Mouse (Mus musculus) kidney, postnatal 25 days (tissue): ENCODE results near the gene Hspg2.

Experiments
- DNase-seq, 2 experiments: peaks; one replicate each; pipeline ENCODE4 v3.0.0; 2021; ENCODE audit warnings: mixed read lengths in 2 of 2

Gene Hspg2

DNA sequence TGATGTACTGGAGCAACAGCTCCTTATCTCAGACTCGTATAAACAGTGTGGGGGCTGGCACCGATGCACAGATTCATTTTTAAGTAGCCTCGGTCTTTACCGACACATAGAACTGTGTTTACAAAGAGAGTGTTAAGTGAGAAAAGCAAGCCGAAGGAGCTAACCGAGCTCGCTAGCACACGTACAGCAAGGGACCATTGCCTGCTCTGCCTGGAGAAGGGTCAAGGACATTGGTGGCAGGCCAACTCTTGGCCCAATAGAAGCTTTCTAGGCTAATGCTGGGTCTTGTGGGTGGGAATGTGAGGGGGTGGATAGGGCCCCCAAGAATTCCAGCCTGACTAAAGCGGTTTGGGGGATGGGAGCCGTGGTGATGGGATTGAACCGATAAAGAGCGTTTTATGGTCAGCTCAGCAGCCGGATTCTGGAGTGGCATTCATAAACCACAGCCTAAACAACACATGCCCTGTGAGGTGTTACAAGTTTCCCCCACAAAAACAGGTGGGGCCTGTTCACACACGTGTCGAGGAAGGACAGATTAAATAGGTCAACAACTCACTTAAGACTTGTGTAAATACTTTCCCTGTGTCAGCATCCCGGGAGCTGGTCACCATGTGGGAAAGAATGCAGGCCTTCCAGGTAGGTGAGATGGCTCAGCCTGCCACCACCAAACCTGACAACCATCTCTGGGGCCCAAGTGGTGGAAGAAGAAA, 6.4 kb upstream of the Hspg2 start:
- no peak for DNase-seq

DNA sequence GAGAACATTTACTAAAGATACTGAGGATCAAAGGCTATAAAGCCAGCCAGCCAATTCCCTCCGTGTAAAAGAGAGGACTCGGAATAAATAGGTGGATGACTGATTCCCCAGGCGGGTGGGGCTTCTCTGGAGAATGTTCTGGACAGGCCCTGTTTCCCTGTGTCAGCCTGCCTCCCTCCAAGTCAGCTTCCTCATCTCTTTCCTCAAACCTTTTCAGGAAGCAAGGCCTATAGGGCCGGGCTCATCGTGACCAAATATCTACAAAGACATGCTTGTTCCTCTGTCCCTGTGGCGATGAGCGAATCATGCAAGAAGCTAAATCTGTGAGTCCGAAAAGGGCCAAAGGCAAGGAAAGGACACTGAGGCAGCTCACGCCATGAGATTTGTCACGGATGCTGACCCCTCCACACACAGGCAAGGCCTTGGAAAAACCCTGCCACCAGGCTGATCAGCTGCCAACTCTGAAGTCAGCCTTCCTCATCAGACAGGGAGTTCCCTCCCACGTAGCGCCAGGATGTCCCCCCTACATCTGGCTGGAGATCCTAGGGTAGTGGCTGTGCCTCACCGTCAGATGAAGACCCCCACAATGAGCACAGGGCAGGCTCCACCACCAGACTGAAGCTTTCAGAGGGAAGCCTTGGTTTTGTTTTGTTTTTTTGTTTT, 3.3 kb upstream of the Hspg2 start:
- peak; percentile 55 to 80 for DNase-seq

DNA sequence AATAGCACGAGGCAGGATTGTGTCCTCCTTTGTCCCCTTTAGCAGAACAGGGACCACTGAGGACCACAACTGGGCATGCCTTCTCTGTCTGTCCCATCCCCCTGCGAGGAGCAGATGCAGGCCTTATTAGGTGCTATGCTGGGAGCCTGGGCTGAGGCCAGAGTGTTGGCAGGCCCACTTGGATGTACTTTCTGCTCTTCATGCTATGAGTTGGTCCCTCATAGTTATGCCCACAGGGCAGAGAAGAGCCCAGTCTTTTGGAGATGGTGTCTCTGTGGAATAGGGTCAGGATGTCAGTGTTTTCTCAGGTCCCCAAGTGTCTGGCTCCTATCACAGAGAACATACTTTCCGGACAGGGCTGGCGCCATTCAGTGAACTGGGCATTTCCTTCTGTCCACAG, 1.6 kb upstream of the Hspg2 start:
- DNase-seq: no peak

DNA sequence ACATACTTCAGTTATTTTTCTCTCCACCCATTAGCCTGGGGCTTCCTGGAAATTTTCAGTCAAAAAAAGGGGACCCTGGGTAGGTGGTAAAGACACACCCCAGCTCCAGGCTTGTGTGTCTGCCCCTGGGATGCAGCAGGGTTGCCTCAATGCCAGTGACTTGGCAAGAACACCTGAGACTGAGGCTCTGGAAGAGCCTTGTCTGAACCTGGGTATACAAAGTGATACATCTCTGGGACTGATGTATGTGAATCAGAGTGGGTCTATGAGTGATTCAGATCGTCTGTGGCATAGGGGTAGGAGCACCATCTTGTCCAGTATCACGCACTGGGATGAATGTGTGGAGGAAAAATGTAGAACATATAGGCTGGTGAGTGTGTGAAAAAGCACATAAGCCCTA, 1.0 kb upstream of the Hspg2 start:
- DNase-seq: no peak

DNA sequence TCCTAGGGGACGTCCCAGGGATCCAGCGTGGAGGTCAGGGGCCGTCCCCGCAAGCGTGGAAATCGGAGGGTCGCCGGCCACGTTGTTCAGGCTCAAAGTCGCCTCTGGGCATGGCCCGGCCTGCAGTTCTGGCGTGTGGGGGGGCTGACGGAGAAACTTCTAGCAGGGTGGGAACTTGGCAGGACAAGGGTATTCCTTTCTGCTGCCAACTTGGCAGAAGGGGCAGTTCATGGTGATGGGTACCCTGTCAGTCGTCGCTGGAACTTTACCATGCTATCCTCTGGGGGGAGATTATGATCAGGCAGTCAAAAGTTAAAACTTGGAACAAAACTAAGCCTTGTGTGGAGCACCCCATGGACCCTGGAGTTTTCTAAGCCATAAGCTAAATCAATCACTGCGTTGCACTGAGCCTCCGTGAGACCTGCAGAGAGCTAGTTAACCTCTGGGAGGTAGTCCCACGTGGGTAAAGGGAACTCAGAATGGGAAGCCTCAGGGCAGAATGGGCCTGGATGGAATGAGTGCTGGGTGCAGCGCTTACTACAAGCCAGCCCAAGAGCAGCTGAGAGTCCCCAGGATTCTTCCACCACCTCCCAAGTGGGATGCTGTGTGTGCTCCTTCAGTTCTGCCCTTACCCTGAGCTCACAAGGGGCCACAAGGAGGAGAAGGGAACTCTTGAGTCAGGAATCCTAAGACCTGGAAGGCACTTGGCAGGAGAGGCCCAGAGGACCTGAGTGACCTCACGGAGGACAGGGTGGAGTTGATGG, 694 bp downstream of the Hspg2 start:
- peak; percentile 59 to 73 for DNase-seq

DNA sequence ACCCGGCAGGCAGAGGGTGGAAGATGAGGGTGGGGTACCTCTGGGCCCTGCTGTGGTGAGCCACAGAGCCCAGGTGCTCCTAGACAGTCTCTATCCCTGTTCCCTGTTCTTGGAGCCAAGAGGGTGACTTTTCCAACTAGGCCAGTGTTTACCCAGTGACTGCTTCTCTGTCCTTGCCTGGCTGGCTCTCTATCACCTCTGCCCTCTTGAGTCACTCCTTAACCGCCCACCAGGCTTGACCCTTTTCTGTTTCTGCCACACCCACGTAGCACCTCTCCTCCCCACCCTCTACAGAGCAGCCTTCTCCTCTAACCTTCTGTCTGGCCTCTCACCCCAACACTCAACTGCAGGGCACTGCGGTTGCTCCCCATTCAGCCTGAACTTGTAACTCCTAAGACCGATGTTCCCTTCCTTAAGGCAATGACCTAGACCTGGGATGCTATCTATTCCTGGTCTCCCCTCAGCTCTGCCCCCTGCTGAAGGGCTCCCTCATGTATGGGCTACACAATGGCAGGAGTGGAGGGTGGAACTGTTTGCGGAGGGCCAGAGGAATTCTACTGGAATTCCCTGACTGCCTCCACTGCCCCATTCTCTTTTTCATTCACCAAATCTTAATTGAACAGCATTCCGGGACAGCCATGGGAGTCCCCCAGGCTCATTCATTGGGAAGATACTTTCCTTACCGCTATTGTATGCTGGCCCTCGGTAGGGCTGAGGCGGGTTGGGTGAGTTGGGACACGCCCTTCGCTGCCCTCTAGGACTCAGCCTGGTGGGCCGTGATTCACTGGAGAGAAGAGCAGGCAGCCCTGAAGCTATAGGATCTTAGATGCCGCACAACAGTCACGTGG, 1.5 kb downstream of the Hspg2 start:
- no peak for DNase-seq

DNA sequence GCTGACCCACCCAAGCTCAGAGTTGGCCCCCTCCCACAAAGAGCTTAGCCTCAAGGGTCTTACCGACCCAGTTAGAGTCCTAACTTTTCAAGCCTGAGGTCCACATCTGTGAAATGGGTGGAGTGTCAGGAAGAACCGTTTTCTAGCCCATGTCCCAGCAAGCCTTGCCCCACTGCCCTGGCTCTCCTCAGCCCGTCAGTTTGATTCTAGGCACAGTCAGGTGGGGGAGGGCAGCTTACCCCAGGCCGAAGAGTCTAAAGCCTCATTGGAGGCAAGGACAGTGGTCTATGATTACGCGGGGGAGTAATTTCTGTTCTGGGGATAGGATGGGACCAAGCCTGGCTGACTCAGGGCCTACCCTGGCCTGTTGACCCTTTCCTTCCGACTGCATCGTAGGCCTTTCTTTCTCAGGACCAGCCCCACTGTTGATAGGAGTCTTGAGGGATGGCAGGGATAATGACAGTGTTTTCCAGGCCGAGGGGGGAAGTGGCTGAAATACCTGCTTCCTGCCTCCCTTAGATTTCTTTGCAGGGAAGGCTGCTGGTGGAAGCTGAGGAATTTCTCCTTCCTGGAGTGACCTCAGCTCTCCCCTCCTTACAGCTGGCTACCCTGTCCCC, 2.2 kb downstream of the Hspg2 start:
- DNase-seq: no peak

DNA sequence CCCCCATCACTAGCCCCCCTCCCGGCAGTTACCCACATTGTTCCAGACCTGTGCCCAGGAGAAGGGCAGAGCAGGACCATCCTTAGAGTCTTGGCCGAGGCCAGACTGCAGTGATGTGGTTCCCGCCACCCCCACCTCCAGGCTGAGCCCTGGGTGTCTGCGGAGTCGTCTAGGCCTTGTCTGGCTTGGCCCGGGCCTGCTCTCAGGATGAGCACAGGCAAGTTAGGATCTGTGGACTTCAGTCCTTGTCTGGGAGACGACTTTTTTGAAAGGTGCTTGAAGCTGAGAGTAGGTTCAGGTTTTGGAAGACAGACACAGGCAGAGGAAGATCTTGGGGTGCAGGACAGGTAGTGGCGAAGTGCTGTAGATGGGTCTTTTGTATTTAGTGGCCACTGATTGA, 2.8 kb downstream of the Hspg2 start:
- DNase-seq: no peak

DNA sequence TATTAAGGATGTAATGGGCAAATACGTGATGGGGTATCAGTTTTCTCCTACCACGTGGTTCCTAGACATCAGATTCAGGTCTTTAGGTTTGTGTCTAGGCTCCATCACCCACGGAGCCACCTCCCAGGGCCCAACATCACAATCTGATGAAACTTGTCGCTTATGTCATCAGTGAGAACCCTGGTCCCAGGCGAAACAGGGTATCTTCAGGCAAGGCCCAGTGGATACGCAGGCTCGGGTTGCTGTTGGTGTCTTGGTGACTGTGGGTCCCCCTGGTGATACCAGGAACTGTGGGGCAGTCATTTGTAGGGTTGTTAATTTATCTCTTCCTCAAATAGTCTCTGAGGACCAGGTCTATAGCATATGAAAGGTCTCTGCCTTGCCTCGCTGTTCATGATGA, 4.7 kb downstream of the Hspg2 start:
- no peak for DNase-seq

DNA sequence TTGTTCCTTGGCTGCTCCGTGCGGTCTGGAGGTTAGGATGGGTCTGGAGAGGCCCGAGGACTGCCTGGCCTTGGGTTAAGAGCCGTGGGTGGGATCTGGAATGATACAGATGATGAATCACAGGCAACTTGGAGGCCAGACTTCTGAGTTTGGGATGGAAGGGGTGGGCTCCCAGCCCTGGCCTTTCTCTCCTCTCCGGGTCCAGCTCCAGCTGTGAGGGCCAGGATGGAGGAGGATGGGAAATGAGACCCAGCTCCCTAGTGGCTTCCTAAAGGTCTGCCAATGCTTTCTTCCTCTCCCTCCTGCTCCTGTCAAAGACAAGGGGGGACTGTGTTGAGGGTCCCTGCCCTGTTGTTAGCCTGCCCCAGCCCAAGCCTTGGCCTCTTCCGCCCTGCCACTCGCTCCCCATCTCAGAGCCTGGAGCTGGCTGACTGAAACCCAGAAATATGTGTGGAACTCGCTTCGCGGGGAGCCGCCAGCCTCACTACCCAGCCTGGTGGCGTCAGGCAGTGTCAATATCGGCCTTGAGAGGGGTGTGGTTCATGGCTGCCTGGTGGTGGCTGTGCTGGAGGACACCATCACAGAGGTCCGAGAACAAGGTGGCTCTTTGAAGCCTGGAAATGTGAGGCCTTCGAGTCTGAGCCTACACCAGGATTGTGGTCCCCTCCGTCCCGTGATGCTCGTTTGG, 5.3 kb downstream of the Hspg2 start:
- no peak for DNase-seq

DNA sequence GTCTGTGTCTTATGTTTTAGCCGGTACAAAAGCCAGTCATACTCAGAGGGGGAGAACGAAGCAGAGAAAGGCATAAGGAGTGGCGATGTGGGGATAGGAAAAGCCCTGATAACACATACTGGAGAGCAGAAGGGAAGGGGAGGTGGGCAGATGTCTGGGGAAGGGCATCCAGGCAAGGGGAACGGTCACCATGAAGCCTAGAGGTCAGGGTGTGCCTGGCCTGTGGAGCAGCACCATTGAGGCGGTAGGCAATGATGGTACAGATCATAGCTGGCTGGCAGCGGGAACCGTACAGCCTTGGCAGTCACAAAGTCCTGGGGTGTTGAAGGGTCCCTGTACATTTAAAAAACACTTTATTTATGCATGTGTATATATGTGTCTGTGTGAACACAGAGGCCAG, 6.1 kb downstream of the Hspg2 start:
- DNase-seq: no peak

DNA sequence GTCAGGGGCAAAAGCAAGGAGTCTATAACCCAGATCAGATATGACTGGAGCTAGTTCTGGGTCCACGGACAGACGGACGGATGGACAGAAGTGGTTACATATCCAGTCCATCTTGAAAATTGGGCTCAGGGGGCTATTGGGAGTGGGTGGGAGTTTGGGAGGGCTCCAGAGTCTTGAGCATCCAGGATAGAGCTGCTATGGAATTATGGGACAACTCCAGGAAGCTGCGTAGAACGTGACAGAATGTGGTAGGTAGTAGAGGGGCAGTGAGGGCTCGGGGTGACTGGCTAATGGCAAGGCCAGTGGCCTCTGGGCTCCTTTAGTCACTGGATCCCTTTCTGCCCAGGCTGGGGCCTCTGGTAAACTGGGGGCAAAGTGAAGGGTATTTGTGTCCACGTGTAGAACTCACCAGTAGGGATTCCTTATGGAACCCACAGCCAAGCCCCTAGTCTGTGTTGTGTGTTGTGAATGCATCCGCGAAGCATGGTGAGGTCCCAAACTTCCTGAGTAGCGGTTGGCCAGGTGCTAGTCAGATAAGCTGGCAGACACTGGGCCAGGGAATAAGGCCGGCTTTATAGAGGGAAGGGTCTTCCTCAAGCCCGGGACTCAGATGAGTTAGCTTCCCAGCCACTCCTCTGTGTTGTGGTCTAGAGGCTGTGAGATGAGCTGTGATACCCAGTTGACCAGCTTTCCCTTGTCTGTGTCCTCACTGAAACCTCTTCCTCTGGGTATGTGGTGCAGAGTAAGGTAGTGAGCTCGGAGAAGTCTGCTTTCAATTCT, 6.9 kb downstream of the Hspg2 start:
- DNase-seq: no peak

DNA sequence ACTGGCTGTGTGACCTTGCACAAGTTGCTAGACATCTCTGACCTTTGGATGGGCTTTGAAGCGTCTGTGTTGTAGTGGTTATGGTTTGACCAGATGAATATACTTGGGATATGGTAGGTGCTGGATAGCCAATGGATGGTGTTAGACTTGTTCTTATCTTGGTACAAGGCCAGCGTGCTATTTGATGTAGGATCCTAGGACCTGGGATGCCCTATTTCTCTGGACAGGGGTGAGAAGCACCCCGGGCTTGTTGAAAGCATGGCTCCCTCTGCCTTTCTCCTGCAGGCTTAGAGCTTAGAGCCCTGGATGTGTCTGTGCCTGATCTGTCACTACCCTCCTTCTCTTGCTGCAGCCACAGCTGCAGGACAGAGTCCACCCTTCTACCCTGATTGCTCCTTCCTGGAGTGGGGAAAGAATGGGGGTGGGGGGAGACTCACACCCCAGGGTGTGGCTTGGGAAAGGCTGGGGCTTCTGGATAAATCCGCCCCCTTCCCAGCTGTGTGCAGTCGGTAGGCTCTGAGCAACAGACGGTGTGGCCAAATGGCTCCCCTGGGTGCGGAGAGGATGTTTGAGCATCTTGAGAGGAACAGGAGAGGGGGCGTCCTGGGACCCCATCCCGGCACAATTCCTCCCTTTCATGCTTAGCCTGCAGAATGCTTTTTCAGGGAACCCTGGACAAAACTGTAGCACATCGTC, 7.6 kb downstream of the Hspg2 start:
- peak in 1 of 2 experiments; percentile 67 for DNase-seq

DNA sequence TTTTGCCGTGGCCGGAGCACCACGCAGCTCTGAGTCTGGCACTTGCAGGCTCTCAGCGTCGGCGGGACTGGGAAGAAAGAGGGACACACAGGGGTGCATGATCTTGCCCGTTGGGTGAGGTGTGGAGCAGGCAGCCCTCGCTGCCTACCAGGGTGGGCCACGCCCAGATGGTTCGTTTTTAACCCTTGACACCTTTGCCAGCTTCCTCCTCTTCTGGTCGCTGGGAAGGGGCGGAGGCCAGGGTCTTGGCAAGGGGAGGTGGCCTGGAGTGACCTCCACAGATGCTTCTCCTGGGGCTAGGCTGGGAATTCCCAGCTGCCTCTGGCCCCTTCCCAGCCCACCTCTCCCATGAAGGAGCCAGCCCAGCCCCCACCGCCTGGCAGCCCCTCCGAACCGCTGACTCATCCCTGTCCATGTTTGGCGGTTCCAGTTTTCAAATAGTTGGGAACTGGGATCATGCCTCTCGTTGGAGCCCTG, 8.2 kb downstream of the Hspg2 start:
- peak in 1 of 2 experiments; percentile 59 for DNase-seq

DNA sequence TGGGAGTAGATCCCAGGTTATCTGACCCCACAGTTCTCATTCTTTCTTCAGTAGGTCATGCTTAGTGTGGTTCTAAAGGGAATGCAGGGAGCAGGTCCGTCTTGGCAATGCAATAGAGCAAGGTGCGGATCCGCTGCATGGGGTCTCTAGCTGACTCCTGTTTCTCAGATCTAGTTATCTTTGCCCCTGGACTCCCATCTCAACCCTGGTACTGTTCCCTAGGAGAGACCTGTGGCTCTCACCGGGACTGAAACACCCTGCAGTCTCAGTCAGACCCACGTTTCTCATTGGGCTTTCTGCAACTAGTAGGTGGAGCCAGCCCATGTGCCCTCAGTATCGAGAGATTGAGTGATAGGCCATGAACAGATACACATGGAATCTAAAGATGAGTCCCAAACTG, 9.0 kb downstream of the Hspg2 start:
- no peak for DNase-seq

DNA sequence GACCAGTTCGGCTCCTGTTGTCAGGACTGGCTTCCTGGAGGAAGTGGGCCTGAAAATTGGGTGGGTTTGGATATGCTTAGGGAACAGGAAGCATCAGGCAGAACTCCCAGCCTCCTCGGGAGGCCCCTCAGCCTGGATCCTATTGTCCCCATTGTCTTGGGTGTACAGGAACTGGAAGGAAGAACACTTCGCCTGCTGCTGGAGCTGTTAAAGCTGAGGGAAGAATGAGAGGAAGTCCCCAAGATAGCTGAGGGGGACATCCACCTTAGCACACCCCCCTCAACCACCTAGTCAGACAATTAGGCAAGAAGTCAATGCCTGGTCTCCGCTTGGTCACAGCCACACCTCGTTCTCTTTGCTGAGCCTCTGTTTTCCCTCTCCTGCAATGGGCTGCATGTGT, 9.7 kb downstream of the Hspg2 start:
- DNase-seq: peak in 1 of 2 experiments; percentile 76

DNA sequence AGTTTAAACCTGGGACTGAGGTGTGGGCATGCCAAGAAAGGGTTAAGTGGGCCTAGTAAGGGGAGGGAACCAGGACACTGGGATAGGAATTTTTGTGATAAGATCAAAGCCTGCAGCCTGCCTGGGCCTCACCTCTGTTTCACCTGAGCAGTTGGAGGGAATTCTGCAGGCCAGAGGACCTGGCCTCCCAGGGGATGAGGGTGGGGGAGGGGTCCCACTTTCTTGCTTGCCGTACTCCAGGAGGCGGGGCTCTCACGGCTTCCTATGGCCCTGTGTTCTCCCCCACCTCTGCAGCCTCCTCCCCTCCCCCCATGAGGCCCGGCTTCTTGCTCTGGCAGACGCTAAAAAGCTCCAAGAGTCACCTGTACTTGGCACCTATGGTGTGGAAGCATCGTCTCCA, 11.2 kb downstream of the Hspg2 start:
- DNase-seq: peak; percentile 77 to 88

DNA sequence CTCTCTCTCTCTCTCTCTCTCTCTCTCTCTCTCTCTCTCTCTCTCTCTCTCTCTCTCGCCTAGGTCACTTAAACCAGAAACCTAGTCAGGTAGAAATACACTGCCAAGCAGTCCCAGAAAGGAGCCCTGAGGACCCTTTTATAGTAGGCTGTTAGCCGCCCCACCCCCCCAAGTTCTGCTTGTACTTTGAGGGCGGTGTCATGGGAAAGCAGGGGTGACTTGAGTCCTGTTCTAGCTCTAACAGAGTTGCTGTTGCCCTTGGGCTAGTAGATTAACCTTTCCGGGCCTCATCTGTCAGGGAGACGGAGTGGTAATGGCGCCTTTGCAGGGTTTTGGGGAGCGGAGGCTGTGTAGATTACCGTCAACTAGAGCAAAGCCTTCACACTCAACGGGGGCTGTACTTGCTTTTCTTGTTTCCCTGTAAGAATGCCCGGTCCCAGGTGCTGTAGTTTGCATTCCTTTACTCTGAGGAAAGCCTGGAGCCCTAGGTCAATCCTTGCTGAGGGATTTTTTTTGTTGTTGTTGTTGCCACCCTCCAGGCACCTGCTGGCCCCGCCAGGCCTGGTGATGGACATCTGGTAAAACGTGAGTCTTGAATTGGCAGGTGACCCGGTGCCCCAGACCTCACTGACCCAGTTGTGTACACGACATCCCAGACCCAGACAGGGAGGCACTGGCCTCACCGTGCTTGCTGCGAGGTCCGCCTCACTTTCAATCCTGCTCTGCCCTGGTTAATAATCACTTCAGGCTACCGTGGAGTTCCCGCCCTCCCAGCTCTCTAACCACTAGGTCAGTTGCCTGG, 11.8 kb downstream of the Hspg2 start:
- DNase-seq: peak; percentile 81 to 91

DNA sequence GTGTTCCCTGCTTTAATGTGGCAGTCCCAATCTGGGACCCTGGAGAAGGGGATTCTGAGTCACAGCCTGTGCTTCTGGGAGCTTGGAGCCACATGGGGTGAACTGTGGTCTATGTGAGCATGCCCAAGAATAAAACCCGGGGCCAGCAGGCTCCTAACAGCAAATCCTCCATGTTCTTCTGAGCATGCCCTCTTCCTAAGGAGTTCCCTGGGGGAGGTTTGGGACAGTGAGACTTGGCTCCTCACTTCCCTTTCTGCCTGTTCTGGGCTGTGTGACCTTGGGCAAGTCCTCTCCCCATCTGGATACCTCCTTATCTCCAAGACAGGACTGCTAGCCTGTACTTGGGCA, 12.4 kb downstream of the Hspg2 start:
- no peak for DNase-seq
